Mouse (Mus musculus) lung, adult 2 months (tissue): Measurements from ENCODE around the gene Tulp3. TPM values are rescaled to one million over a fixed set of nuclear protein-coding genes. Genes with fewer than 3 reads are reported as not detected.

Experiments used
- DNase-seq: peaks from one replicate; pipeline ENCODE4 v3.0.0; 2022
- H3K4me1 ChIP-seq: fragments of 200-500 bp; 2 replicates; pipeline ENCODE4 v1.6.1; 2011; ENCODE audit warnings: low read length; ENCODE audit not compliant: control insufficient read depth, insufficient read depth
- H3K4me3 ChIP-seq: fragments of 200-500 bp; replicated peaks from 2 replicates; pipeline ENCODE3; 2011; ENCODE audit warnings: low read depth, mild to moderate bottlenecking, control low read depth, low read length; ENCODE audit errors: extremely low read depth
- CTCF ChIP-seq: fragments of 200-500 bp; IDR thresholded peaks from 2 replicates; pipeline ENCODE4 v1.5.1; 2011; ENCODE audit warnings: mild to moderate bottlenecking, low read length, control low read depth; ENCODE audit not compliant: insufficient read depth
- POLR2A ChIP-seq: fragments of 200-500 bp; IDR thresholded peaks from 2 replicates; pipeline ENCODE4 v1.6.1; 2011; ENCODE audit warnings: low read depth, mild to moderate bottlenecking, control low read depth, low read length, borderline replicate concordance; ENCODE audit errors: extremely low read depth
- WGBS: fragments of 180-500 bp; shearing (Covaris S2); methylation state at CpG from one replicate; pipeline ENCODE4 v1.1.7; 2018; 5-methylcytosine and 5-hydroxymethylcytosine counted together
- polyA plus RNA-seq: library from polyadenylated mRNA; depleted of rRNA; stranded (reverse); fragments of >200 nt; gene quantifications from 2 replicates; pipeline ENCODE4 v1.2.3, GENCODE M21; 2012

The Tulp3 gene
- polyA plus RNA-seq, 1 experiment, result 21.5 TPM

GRCm38 (mm10) chr6:128296750-128297393 is 58.8 kb downstream of the Tulp3 start:
- no peak for DNase-seq
- TF ChIP-seq CTCF (no peak), POLR2A (0 out of 2 replicates have a peak, but pooled peaks have one; percentile 3)
- Histone ChIP-seq H3K4me1 (peaks cover 32% of the 10 kb centered on the region), H3K4me3 (peak overlapping the region; percentile 22)
- WGBS, result 22% methylated on average over 11 of the region's 11 CpGs

DNA sequence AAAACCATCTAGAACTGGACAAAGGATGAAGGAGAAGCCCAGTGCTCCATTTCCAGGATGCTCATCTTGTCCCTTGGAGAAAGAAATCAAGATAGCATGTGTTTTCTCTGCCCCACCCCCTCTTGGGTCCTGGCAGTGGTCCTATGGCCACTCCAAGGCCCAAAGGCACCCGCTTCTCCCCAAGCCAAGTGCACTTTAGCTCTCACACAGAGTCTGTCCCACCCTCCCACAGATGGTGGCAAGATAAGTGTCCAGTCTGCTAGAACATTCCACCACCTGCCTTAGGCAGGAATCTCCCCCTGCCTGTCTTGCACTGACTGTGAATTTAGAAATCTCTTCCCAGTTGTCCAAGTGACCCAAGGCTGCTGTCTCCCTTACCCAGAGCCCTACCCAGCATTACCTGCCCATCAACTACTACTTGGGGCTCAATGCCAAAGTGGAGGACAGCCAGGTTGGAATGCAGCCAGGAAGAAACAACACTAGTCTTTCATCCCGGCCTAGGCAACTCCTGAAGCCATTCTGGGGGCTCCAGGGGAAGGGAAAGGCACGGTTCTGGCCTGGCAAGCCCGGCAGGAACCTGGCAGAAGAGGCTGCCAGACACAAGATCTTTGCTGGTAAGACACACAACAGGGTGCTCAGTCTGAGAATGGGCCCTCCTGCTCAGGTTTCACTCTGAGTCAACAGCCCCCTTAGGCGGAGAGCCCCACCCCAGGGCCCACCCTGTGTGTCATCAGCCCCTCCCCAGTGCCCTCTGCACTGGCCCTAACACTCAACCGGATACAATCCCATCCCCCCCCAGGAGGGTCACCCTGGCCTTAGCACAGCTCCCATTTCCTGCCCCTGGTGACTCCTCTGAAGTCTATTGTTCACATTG is 59.5 kb downstream of the Tulp3 start:
- peaks cover 35% of the 10 kb centered on the region for H3K4me1 ChIP-seq
- no peak overlapping the region for H3K4me3 ChIP-seq
- TF ChIP-seq POLR2A (0 out of 2 replicates have a peak, but pooled peaks have one; percentile 1), CTCF (no peak)
- DNase-seq, result peak; percentile 79
- WGBS, result 26% methylated on average over 6 of the region's 6 CpGs

DNA sequence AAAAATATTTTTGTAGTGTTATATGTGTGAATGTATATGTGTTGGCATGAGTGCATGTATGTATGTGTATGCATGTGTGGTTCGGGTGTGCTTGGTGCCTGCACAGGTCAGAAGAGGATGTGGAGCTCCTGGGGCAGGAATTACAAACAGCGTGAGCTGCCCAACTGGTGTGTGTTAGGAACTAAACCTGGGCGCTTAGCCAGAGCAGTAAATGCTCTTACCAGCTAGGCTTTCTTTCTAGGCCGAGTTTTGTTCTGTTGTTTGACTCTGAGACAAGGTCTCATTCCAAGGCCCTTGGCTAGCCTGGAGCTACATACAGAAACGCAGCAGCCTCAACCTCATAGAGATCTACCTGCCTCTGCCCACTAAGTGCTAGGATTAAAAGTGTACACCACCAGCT is 64.4 kb downstream of the Tulp3 start:
- no peak overlapping the region for H3K4me3 ChIP-seq
- no peak for TF ChIP-seq POLR2A
- TF ChIP-seq CTCF, result no peak
- 44% methylated on average over 5 of the region's 5 CpGs for WGBS
- no peak for DNase-seq
- peaks cover 21% of the 10 kb centered on the region for H3K4me1 ChIP-seq

- WGBS, result 65% methylated on average over 6 of the region's 6 CpGs
- Histone ChIP-seq H3K4me3 (no peak overlapping the region), H3K4me1 (peaks cover 13% of the 10 kb centered on the region)
- TF ChIP-seq CTCF (no peak), POLR2A (no peak)
- DNase-seq, result no peak
Observed at GRCm38 (mm10) chr6:128288681-128289080, 67.0 kb downstream of the Tulp3 start.

GRCm38 (mm10) chr6:128285792-128286430 is 69.7 kb downstream of the Tulp3 start:
- no peak for TF ChIP-seq POLR2A
- no peak for TF ChIP-seq CTCF
- DNase-seq, result peak; percentile 74
- peaks cover 13% of the 10 kb centered on the region for H3K4me1 ChIP-seq
- H3K4me3 ChIP-seq, result no peak overlapping the region
- whole genome bisulfite sequencing, result 8% methylated on average over 16 of the region's 16 CpGs

DNA sequence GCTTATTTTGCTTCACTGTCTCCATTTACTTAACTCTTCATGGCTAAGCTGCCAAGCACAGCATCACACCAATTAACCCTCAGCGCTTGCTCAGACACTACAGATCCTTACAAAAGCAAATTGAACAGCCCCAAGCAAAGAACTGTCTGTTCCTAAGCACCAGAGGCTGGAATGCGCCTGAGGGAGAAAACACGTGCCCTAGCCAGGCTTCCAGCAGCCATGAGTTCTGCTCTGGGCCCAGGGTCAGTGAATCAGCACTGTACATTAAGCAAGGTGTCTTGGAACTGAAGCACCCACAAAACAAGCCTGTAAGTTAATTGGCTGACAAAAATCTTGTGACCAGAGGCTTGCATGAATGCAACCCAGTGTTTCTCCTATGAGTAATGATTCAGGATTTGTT is 73.5 kb downstream of the Tulp3 start:
- H3K4me1 ChIP-seq, result peaks cover 15% of the 10 kb centered on the region
- TF ChIP-seq POLR2A (no peak), CTCF (no peak)
- H3K4me3 ChIP-seq, result no peak overlapping the region
- 72% methylated on average over 3 of the region's 3 CpGs for WGBS
- no peak for DNase-seq

DNA sequence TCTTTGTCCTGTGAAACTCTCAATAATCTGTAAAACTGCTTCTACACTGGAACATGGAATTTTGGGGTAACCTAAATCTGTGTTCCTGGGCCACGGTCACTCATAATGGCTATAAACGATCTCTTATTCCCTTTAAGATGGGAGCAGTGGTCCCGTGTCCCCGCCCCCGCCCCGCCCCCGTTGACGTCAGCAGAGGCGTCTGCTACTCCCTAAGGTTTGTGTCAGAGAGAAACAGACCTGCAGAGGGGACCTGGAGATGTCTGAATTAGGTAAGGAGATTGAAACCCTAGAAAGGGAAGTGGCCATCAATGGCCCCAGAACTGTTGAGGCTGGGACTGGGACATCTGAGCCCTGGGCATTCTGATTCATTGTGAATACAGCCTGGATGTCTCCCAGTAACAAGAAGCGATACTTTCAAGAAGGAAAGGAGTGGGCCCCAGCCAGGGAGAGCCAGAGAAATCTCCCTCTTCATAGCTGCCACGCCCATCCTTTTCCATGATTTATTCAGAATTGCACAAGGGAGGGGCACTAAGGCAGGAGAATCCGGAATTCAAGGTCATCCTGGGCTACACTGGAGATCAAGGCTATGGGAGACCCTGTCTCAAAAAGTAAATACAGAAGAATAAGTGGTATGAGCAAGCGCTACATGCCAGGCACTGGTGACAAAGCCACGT is 75.0 kb downstream of the Tulp3 start:
- WGBS, result 43% methylated on average over 14 of the region's 14 CpGs
- TF ChIP-seq POLR2A (no peak), CTCF (no peak)
- peaks cover 17% of the 10 kb centered on the region for H3K4me1 ChIP-seq
- no peak for DNase-seq
- H3K4me3 ChIP-seq, result no peak overlapping the region

GRCm38 (mm10) chr6:128279608-128280007 is 76.0 kb downstream of the Tulp3 start:
- peaks cover 16% of the 10 kb centered on the region for H3K4me1 ChIP-seq
- no peak for TF ChIP-seq CTCF
- no peak for TF ChIP-seq POLR2A
- WGBS, result 47% methylated on average over 5 of the region's 5 CpGs
- DNase-seq, result no peak
- H3K4me3 ChIP-seq, result no peak overlapping the region

DNA sequence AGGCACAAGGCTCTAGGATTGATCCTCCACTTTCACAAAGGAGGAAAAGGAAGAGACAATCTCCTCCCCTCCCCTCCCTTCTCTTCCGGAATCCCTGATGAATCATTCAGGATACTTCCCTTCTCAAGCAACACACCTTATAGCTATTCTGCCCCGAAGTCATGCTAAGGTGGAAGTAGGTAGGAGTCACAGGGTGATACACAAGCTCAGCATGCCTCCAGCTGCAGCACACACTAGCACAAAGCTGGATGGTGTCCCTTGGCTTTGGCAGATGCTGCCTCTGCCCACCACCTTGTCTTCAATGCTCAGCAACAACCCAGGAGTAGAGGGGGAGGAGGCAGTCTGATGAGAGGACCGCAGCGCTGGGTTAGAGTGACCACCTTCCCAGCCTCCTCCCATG is 76.6 kb downstream of the Tulp3 start:
- TF ChIP-seq POLR2A (no peak), CTCF (no peak)
- no peak for DNase-seq
- 62% methylated on average over 4 of the region's 4 CpGs for WGBS
- Histone ChIP-seq H3K4me1 (peaks cover 16% of the 10 kb centered on the region), H3K4me3 (no peak overlapping the region)
